Mouse (Mus musculus): ENCODE results near the gene Rara. TPM values are rescaled to one million over a fixed set of nuclear protein-coding genes. Genes with fewer than 3 reads are reported as not detected.

Gene Rara
- polyA plus RNA-seq, 1 experiment from 2014 or later: 3.4 TPM

DNA sequence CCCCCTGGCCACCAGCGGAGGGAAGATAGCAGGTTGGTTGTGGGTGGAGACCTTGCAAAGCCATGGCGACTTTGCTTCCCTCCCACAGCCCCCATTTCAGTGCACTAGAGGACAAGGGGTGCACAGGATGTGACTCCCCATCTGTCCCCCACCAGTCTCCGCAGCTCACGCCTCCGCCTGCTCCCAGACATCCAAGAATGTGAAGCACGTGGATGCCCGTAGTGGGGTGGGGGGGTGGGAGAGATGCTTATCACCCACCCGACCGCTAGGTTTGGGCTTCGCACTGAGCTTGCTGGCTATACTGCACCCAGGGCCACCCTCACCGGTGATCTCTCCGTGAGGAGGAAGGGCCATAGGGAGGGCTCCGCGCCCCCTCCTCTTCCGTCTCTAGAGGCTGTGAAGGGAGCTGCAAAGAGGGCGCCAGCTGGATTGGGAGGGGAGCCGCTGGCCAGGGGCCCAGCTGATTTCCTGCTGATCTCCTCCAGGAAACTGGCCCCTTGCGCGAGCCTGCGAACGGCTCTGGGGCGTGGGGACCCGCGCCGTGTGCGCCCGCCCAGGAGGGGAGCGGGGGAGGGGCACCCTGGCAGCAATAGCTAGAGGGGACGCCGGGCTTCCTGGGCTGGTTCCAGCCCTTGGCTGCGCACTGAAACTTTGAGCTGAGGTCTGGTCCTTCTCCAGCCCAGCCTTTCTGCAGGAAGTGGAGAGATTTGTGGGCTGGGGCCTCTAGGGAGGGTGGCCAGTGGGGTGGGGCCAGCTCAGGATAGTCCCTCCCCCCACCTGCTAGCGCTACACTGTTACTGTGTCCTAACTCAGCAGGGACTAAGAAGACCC, 35.8 kb downstream of the Rara start:
- DNase-seq (no peak), ATAC-seq (ENCODE audit: low read depth) (peak; percentile 37)
- Histone ChIP-seq H3K9me3 (replicated peaks) (no peaks in the 10 kb centered on the region), H3K27me3 (peaks cover 80% of the 10 kb centered on the region), H3K4me1 (replicated peaks) (peaks cover 91% of the 10 kb centered on the region), H3K27ac (peak overlapping the region; percentile 70), H3K4me2 (peak overlapping the region; percentile 99), H3K36me3 (peaks cover 5% of the 10 kb centered on the region; the same call in 1 of the 2 replicates), H3K4me3 (replicated peaks) (peak overlapping the region; percentile 70), H3K9ac (peak overlapping the region; percentile 45; the same call in 1 of the 2 replicates)
- under 1% methylated on average over 31 of the region's 32 CpGs for WGBS (ENCODE audit: insufficient replicate concordance)

- DNase-seq (no peak), ATAC-seq (ENCODE audit: low read depth) (no peak)
- 0 out of 2 replicates have a peak overlapping the region, but pooled peaks have one; percentile 29 for H3K9ac ChIP-seq
- no peaks in the 10 kb centered on the region for H3K9me3 ChIP-seq (replicated peaks)
- peak overlapping the region; percentile 70 for H3K4me3 ChIP-seq (replicated peaks)
- WGBS (ENCODE audit: insufficient replicate concordance): 22% methylated on average over 6 of the region's 6 CpGs
- peaks cover 5% of the 10 kb centered on the region; the same call in 1 of the 2 replicates for H3K36me3 ChIP-seq
- H3K27me3 ChIP-seq: peaks cover 87% of the 10 kb centered on the region
- H3K4me2 ChIP-seq: peak overlapping the region; percentile 99
- peak overlapping the region; percentile 70 for H3K27ac ChIP-seq
- peaks cover 90% of the 10 kb centered on the region for H3K4me1 ChIP-seq (replicated peaks)
These were observed 36.6 kb downstream of the Rara start for GRCm38 (mm10) chr11:98964201-98964615.

DNA sequence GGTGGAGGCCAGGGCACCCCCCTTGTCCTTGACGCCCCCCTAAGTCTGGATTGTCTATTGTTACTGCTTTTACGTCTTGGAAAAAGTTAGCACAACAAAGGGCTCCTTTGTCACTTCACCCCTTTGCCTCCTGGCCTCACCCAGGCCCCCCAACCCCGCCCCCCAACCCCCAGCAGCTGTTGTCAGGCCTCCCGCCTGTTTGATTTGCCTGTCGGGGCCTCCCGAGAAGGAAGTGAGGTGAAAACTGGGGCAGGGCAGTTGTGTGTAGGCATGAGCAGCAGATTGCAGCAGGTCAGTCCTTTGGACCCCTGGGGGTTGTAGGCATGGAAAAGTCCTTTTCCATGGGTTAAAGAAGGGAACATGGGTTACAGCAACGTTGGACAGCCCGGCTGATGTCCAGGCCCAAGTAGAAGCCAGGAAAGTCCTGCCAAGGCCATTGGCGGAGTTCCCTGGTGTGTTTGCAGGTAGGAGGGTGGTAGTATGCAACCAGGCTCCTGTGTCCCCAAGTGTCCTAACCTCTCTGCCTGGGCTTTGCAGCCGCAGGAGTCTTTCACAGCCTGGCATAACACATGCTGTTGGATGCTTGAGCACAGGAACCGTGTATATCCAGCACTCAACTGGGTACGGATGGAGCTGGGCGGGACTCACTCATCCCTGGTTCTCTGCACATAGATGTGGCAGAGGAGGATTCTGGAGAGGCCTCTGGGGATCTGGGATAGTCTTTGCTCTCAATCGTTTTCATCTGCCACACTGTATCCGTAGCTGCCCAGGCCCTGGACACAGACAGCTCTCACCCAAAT, 37.2 kb downstream of the Rara start:
- H3K4me1 ChIP-seq (replicated peaks): peaks cover 89% of the 10 kb centered on the region
- peak overlapping the region; percentile 29; the same call in 1 of the 2 replicates for H3K9ac ChIP-seq
- no peak overlapping the region for H3K4me3 ChIP-seq (replicated peaks)

GRCm38 (mm10) chr11:98965416-98966077, 37.9 kb downstream of the Rara start:
- H3K4me1 ChIP-seq (replicated peaks): peaks cover 89% of the 10 kb centered on the region

More for the DNA sequence above, 37.2 kb downstream of the Rara start:
- ATAC-seq (ENCODE audit: low read depth): no peak
- Histone ChIP-seq H3K4me2 (peak overlapping the region; percentile 99), H3K9me3 (replicated peaks) (no peaks in the 10 kb centered on the region), H3K36me3 (peaks cover 5% of the 10 kb centered on the region; the same call in 1 of the 2 replicates), H3K27me3 (peaks cover 90% of the 10 kb centered on the region), H3K27ac (peak overlapping the region; percentile 70)
- WGBS (ENCODE audit: insufficient replicate concordance): 37% methylated on average over 15 of the region's 15 CpGs
- no peak for DNase-seq

GRCm38 (mm10) chr11:98966499-98967141, 39.0 kb downstream of the Rara start:
- WGBS (ENCODE audit: insufficient replicate concordance): 29% methylated on average over 9 of the region's 9 CpGs
- Histone ChIP-seq H3K36me3 (peaks cover 21% of the 10 kb centered on the region), H3K4me2 (no peak overlapping the region), H3K9ac (no peak overlapping the region), H3K4me3 (replicated peaks) (no peak overlapping the region), H3K9me3 (replicated peaks) (no peaks in the 10 kb centered on the region), H3K27me3 (peaks cover 86% of the 10 kb centered on the region), H3K27ac (no peak overlapping the region), H3K4me1 (replicated peaks) (peaks cover 87% of the 10 kb centered on the region)
- ATAC-seq (ENCODE audit: low read depth) (no peak), DNase-seq (no peak)

More at GRCm38 (mm10) chr11:98965416-98966077, 37.9 kb downstream of the Rara start:
- Histone ChIP-seq H3K9ac (no peak overlapping the region), H3K27ac (no peak overlapping the region), H3K27me3 (peaks cover 90% of the 10 kb centered on the region), H3K9me3 (replicated peaks) (no peaks in the 10 kb centered on the region), H3K4me3 (replicated peaks) (no peak overlapping the region), H3K36me3 (peaks cover 11% of the 10 kb centered on the region; the same call in 1 of the 2 replicates), H3K4me2 (peak overlapping the region; percentile 99)
- ATAC-seq (ENCODE audit: low read depth) (no peak), DNase-seq (no peak)
- WGBS (ENCODE audit: insufficient replicate concordance): 40% methylated on average over 11 of the region's 11 CpGs

- no peak for DNase-seq
- Histone ChIP-seq H3K4me3 (replicated peaks) (no peak overlapping the region), H3K36me3 (peaks cover 31% of the 10 kb centered on the region), H3K27ac (no peak overlapping the region), H3K4me2 (no peak overlapping the region), H3K9ac (no peak overlapping the region), H3K27me3 (peaks cover 71% of the 10 kb centered on the region), H3K9me3 (replicated peaks) (no peaks in the 10 kb centered on the region), H3K4me1 (replicated peaks) (peaks cover 72% of the 10 kb centered on the region)
- no peak for ATAC-seq (ENCODE audit: low read depth)
- WGBS (ENCODE audit: insufficient replicate concordance): 79% methylated on average over 16 of the region's 16 CpGs
These were observed 40.5 kb downstream of the Rara start for GRCm38 (mm10) chr11:98968079-98968478.

GRCm38 (mm10) chr11:98968716-98969495, 41.3 kb downstream of the Rara start:
- peak overlapping the region; percentile 14; the same call in 1 of the 2 replicates for H3K4me2 ChIP-seq
- no peak overlapping the region for H3K4me3 ChIP-seq (replicated peaks)
- ATAC-seq (ENCODE audit: low read depth) (no peak), DNase-seq (no peak)
- peaks cover 38% of the 10 kb centered on the region for H3K36me3 ChIP-seq
- WGBS (ENCODE audit: insufficient replicate concordance): 14% methylated on average over 20 of the region's 20 CpGs
- H3K9ac ChIP-seq: no peak overlapping the region
- peak overlapping the region; percentile 23; the same call in 1 of the 2 replicates for H3K27ac ChIP-seq
- H3K4me1 ChIP-seq (replicated peaks): peaks cover 64% of the 10 kb centered on the region
- H3K9me3 ChIP-seq (replicated peaks): no peaks in the 10 kb centered on the region
- peaks cover 63% of the 10 kb centered on the region for H3K27me3 ChIP-seq

DNA sequence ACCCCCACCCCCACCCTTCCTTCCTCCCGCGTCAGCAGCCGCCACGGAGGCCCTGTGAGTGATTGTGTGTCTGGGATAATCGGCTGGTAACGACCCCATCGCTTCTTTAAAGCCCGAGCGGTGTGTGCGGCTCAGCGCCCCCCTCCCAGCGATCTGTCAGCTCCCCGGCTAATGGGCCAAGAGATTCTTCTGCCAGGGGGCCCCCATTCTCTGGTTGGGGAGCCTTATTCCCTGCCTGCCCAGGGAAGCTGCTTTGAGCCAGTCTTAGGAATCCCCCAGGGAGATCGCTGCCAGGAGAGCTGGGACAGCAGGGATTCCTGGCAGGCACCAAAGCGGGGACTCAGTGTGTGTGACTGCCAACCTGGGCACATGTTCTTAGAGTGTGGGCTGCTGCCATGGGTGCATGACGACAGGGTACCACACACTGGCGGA, 41.9 kb downstream of the Rara start:
- ATAC-seq (ENCODE audit: low read depth) (no peak), DNase-seq (no peak)
- Histone ChIP-seq H3K27me3 (peaks cover 57% of the 10 kb centered on the region), H3K27ac (no peak overlapping the region), H3K36me3 (peaks cover 38% of the 10 kb centered on the region), H3K4me3 (replicated peaks) (no peak overlapping the region), H3K4me1 (replicated peaks) (peaks cover 58% of the 10 kb centered on the region), H3K9me3 (replicated peaks) (no peaks in the 10 kb centered on the region), H3K9ac (no peak overlapping the region), H3K4me2 (no peak overlapping the region)
- 22% methylated on average over 17 of the region's 17 CpGs for WGBS (ENCODE audit: insufficient replicate concordance)

DNA sequence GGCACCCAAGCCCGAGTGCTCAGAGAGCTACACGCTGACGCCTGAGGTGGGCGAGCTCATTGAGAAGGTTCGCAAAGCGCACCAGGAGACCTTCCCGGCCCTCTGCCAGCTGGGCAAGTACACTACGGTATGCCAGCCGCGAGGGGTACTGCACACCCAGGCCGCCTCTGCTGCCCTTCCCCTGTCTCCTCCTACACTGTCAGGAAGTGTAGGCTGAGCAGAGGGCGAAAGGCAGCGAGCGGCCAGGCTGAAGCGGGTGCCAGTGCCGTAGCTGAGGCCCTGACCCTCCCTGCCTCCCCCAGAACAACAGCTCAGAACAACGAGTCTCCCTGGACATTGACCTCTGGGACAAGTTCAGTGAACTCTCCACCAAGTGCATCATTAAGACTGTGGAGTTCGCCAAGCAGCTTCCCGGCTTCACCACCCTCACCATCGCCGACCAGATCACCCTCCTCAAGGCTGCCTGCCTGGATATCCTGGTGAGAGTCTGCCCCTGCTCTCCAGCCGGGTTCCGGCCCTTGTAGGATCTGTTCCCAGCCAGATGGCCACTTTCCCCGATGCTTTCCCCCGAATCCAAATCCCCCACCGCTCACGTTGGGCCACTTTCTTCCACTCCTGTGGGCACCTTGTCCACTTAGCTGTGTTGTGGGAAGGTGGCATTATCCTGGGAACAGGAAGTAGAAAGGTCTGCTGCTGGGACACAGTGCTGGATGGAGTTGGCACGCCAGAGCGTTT, 42.7 kb downstream of the Rara start:
- whole genome bisulfite sequencing (ENCODE audit: insufficient replicate concordance): 78% methylated on average over 29 of the region's 29 CpGs
- no peak overlapping the region for H3K9ac ChIP-seq
- H3K27me3 ChIP-seq: peaks cover 49% of the 10 kb centered on the region
- H3K9me3 ChIP-seq (replicated peaks): no peaks in the 10 kb centered on the region
- H3K4me2 ChIP-seq: no peak overlapping the region
- H3K4me1 ChIP-seq (replicated peaks): peaks cover 49% of the 10 kb centered on the region
- H3K36me3 ChIP-seq: peaks cover 41% of the 10 kb centered on the region
- H3K4me3 ChIP-seq (replicated peaks): no peak overlapping the region
- ATAC-seq (ENCODE audit: low read depth) (no peak), DNase-seq (no peak)
- no peak overlapping the region for H3K27ac ChIP-seq
